Mouse (Mus musculus) activated CD4-positive, CD25-positive, alpha-beta regulatory T cell, adult 4 months (primary cell): Measurements from ENCODE around the gene Gpx8. TPM values are rescaled to one million over a fixed set of nuclear protein-coding genes. Genes with fewer than 3 reads are reported as not detected.

ENCODE experiments used
- ATAC-seq: one replicate; pipeline ENCODE4 v1.8.0; 2017
- polyA plus RNA-seq, 2 experiments: library from polyadenylated mRNA; unstranded; fragments of 100-300 nt; shearing (Covaris generic); gene quantifications; one replicate each; pipeline ENCODE4 v1.2.1; 2017

The Gpx8 gene
- polyA plus RNA-seq, 2 experiments from 2014 or later = not detected

DNA sequence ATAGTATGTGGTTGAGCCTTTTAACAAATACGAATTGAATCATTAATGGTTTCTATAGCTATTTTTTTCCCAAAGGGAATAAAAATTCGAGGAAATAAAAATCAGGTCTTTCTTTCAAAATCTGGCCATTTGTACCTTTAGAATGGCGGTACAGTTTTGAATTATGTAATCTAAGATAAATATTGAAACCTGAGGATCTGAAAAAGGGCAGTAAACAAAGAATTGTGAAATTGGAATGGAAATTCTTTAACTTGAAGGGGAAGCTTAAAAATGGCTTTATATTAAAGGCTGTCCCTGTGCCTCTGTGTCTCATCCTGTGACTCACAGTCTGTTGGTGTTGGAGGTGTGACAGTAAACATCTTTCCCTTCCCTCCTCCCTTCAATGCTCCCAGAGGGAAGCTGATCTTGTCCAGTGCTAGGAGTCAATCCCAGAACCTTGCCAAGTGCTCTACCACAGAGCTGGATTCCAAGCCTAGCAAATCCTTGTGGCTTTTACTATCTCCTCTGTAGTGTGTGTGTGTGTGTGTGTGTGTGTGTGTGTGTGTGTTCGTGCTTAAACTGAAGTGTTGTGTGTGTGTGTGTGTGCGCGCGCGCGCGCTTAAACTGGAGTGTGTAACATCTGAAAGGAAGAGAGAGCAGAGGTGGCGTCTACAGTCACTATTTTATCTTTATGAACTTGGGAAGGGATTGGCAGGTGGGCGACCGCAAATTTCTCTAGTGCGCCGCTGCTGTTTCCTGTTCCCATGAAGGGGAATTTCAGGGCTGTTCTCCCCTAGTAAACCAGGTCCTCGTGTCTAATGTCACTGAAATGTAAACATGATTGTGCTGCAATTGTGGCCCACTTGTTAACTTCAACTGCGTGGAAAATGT lies 22.7 kb downstream of the Gpx8 start:
- peak; percentile 67 for ATAC-seq

DNA sequence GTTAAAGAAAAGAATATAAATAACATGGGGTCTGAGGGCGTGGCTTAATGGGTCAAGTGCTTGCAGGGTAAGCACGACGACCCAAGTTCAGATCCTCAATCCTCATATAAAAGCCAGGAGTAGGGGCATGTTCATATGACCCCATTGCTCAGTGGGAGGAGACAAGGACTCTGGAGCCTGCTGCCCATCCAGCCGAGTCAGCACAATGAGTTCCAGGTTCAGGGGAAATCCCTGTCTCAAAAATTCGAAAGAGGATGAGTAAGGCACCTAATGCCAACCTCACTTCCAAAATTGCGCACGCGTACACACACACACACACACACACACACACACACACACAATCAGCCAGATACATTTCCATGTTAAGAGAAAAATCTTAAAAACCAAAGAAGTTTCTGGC lies 23.7 kb downstream of the Gpx8 start:
- ATAC-seq = no peak

GRCm38 (mm10) chr13:113021521-113021920 lies 24.7 kb downstream of the Gpx8 start:
- no peak for ATAC-seq

- ATAC-seq = peak; percentile 94
These were observed 32.8 kb downstream of the Gpx8 start for GRCm38 (mm10) chr13:113013174-113013953.

DNA sequence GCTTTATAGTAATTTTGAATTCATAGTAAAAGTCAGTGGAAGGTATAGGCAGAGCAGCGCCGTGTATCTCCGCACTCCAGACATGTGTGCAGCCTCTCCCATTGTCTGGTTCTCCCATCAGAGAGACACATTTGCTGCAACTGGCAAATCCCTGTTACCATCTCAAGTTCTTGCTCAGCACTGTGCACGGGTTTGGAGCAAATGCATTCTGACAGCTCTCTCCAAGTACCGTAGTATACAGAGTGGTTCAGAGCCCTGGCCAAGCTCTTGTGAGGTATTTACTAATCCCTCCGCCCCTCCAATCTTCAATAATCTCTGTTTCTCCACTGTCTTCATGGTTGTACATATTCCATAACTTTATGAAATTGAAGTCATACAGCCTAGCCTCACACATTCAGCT lies 33.5 kb downstream of the Gpx8 start:
- ATAC-seq = no peak

DNA sequence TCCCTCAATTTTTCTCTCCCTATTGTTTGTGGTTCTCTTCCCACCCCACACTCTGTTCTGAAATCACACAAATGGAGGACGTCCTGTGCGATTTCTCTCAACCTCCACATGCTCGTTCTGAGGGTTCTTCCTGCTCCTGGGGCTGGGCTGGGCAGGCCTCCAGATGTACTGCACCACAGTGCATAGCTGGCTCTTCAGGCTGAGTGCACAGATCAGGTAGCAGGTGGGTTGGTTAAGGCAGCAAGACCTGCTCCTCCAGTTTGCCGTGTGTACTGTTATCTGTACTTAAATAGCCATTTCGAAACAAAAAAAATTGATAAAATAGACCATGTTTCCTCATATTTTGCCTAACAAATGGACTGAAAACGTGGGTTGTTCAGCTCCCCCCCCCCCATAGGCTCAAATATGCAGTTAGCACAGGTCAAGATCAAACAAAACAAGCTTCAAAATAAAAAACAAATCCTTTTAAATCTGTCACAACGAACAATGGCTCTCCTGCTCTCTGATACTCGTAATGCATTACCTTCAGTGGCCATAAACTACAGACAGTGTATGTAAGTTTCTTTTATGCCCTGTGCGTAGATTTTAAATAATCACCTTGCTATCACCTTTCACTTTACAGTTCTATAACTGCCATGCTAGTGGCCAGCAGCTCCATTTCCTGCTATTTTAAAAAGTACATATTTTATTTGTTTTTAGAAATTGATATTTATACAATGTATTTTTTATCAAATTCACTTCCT lies 45.5 kb downstream of the Gpx8 start:
- ATAC-seq = no peak

- no peak for ATAC-seq
These were observed 46.1 kb downstream of the Gpx8 start for GRCm38 (mm10) chr13:113000090-113000489.

DNA sequence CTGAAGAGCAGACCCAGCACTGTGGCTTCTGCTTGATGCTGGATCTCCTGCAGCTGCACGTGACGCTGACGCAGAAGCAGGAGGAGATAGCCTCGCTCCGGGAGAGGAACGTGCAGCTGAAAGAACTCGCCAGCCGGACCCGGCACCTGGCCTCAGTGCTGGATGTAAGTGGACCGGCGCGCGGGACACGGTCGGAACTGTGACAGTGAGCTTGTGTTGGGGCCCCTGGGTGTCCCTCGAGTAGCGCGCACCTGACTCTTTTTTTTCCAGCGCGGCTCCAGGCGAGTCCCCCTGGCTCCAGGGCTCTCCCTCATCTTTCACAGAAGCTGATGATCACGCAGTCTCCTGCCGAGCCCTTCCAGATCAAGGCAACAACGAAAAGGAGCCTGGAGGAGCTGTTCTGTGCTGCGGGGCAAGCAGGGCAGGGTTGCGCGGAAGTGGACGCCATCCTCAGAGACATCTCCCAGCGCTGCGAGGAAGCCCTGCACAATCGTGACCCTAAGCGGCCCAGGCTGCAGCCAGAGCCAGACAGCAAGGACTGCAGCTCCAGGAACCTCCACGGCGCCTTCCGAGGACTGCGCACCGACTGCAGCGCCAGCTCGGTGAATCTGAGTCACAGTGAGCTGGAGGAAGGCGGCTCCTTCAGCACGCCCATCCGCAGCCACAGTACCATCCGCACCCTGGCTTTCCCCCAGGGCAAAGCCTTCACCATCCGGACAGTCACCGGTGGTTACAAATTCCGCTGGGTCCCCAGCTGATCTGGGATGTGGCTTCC lies 47.6 kb downstream of the Gpx8 start:
- peak; percentile 38 for ATAC-seq

- ATAC-seq = no peak
These were observed 48.8 kb downstream of the Gpx8 start for GRCm38 (mm10) chr13:112997369-112997768.

DNA sequence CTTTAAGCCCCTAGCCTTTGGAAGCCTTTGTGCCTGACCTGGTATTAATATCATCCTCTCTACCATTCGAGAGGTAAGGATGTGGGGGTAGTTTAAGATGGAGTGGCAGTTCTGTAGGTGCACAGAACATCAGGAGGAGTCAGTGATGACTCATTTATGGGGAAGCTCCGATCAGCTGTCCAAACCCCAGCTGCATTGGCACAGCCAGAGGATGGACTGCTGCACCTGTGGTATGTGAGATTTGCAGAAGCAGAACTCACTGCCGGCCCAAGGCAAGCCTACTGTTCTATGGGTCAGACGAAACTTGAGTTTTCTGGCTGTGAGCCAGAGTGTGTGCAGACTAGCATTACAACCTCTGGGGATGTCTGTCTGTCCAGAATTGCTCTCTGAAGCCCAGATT lies 49.8 kb downstream of the Gpx8 start:
- ATAC-seq = no peak

DNA sequence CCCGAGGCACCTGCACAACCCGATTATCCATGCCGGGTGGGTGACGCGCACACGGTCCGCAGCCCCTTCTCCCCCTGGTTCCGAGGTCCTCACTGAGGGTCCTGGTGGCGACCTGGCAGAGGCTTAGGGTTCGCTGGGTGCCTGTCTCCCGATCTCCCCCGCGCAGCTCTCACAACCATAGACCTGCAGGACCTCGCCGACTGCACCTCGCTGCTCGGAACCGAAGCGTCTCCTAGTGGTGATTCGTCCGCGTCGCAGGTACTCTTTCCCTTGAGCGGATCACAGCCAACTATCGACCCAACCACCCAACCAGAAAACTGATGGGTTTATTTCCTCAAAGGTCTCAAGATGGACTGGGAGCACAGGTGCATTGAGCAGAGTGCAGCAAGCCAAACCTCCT lies 52.0 kb downstream of the Gpx8 start:
- ATAC-seq = peak; percentile 89

- ATAC-seq = peak; percentile 28
These were observed 52.6 kb downstream of the Gpx8 start, which contains the start of gene Mcidas for GRCm38 (mm10) chr13:112993531-112994152. Gene Mcidas, plus strand, starts transcription at chr13:112993845.

Other genes starting within 250 kb of the Gpx8 start
- gene Plpp1, start 245.6 kb downstream of the Gpx8 start, polyA plus RNA-seq = 1 to 10 TPM; 1.6 to 1.8 TPM
- 10 to 100 TPM; 65.2 to 68.1 TPM for gene Mtrex, start 119.0 kb downstream of the Gpx8 start, polyA plus RNA-seq
- gene Dhx29, start 119.0 kb downstream of the Gpx8 start, polyA plus RNA-seq = 10 to 100 TPM in 1 of 2 experiments, 1 to 10 TPM in 1; 9.1 to 13.0 TPM
- not detected for gene Ccno, start 58.6 kb downstream of the Gpx8 start, polyA plus RNA-seq
- gene Mcidas, start 52.6 kb downstream of the Gpx8 start, polyA plus RNA-seq = under 1 TPM in 1 of 2 experiments, not detected in 1; 0.13 TPM
- gene Cdc20b, start 11.3 kb downstream of the Gpx8 start, polyA plus RNA-seq = under 1 TPM in 1 of 2 experiments, not detected in 1; 0.25 TPM
- gene Gzma, start 54.6 kb upstream of the Gpx8 start, polyA plus RNA-seq = 1 to 10 TPM; 3.3 to 6.7 TPM
- gene Esm1, start 163.2 kb upstream of the Gpx8 start, polyA plus RNA-seq = not detected
- gene Gzmk, start 179.5 kb upstream of the Gpx8 start, polyA plus RNA-seq = 1 to 10 TPM; 1.2 TPM
- gene BC067074, start 246.7 kb upstream of the Gpx8 start, polyA plus RNA-seq = not detected